Mouse (Mus musculus): ENCODE data around the gene Pde4d. TPM values are rescaled to one million over a fixed set of nuclear protein-coding genes. Genes with fewer than 3 reads are reported as not detected.

Gene Pde4d
- polyA plus RNA-seq, 1 experiment: 33.8 TPM

- 82% methylated on average over 7 of the region's 7 CpGs for WGBS
- H3K4me3 ChIP-seq (replicated peaks; ENCODE audit: insufficient read depth, low read depth, low read length): no peak overlapping the region
- TF ChIP-seq CTCF (IDR thresholded peaks at IDR 0.05; ENCODE audit: borderline replicate concordance, insufficient read depth, low read depth, low read length) (no peak), POLR2A (IDR thresholded peaks at IDR 0.05; ENCODE audit: borderline replicate concordance, insufficient read depth, low read length) (no peak)
These were observed 371.5 kb downstream of the Pde4d start for GRCm38 (mm10) chr13:108821270-108821669.

GRCm38 (mm10) chr13:108824638-108825310, 375.0 kb downstream of the Pde4d start:
- no peaks in the 10 kb centered on the region for H3K27me3 ChIP-seq (ENCODE audit: control insufficient read depth, insufficient read depth, low read length)
- TF ChIP-seq CTCF (IDR thresholded peaks at IDR 0.05; ENCODE audit: borderline replicate concordance, insufficient read depth, low read depth, low read length) (no peak), POLR2A (IDR thresholded peaks at IDR 0.05; ENCODE audit: borderline replicate concordance, insufficient read depth, low read length) (no peak)
- peak; percentile 88 to 91 for DNase-seq
- H3K4me3 ChIP-seq (replicated peaks; ENCODE audit: insufficient read depth, low read depth, low read length): no peak overlapping the region
- 13% methylated on average over 8 of the region's 8 CpGs for WGBS
- peaks cover 2% of the 10 kb centered on the region; the same call in 1 of the 2 replicates for H3K4me1 ChIP-seq (ENCODE audit: control insufficient read depth, insufficient read depth, low read length)
- H3K27ac ChIP-seq (ENCODE audit: insufficient read depth, low read length): no peak overlapping the region

More at GRCm38 (mm10) chr13:108821270-108821669, 371.5 kb downstream of the Pde4d start:
- Histone ChIP-seq H3K27ac (ENCODE audit: insufficient read depth, low read length) (no peak overlapping the region), H3K27me3 (ENCODE audit: control insufficient read depth, insufficient read depth, low read length) (no peaks in the 10 kb centered on the region), H3K4me1 (ENCODE audit: control insufficient read depth, insufficient read depth, low read length) (peaks cover 2% of the 10 kb centered on the region; the same call in 1 of the 2 replicates)
- no peak for DNase-seq

- Histone ChIP-seq H3K27ac (ENCODE audit: insufficient read depth, low read length) (no peak overlapping the region), H3K27me3 (ENCODE audit: control insufficient read depth, insufficient read depth, low read length) (no peaks in the 10 kb centered on the region), H3K4me1 (ENCODE audit: control insufficient read depth, insufficient read depth, low read length) (peaks cover 2% of the 10 kb centered on the region; the same call in 1 of the 2 replicates), H3K4me3 (replicated peaks; ENCODE audit: insufficient read depth, low read depth, low read length) (no peak overlapping the region)
- no peak for DNase-seq
- 96% methylated on average over 6 of the region's 6 CpGs for WGBS
- TF ChIP-seq POLR2A (IDR thresholded peaks at IDR 0.05; ENCODE audit: borderline replicate concordance, insufficient read depth, low read length): no peak
- no peak for TF ChIP-seq CTCF (IDR thresholded peaks at IDR 0.05; ENCODE audit: borderline replicate concordance, insufficient read depth, low read depth, low read length)
These were observed 375.8 kb downstream of the Pde4d start for GRCm38 (mm10) chr13:108825501-108825900.

- TF ChIP-seq POLR2A (IDR thresholded peaks at IDR 0.05; ENCODE audit: borderline replicate concordance, insufficient read depth, low read length): no peak
- TF ChIP-seq CTCF (IDR thresholded peaks at IDR 0.05; ENCODE audit: borderline replicate concordance, insufficient read depth, low read depth, low read length): peak; percentile 10; the same call in 1 of the 2 replicates
- DNase-seq: peak; percentile 83 to 96
- Histone ChIP-seq H3K4me3 (replicated peaks; ENCODE audit: insufficient read depth, low read depth, low read length) (no peak overlapping the region), H3K4me1 (ENCODE audit: control insufficient read depth, insufficient read depth, low read length) (peaks cover 9% of the 10 kb centered on the region; the same call in 1 of the 2 replicates), H3K27me3 (ENCODE audit: control insufficient read depth, insufficient read depth, low read length) (no peaks in the 10 kb centered on the region), H3K27ac (ENCODE audit: insufficient read depth, low read length) (no peak overlapping the region)
- 3% methylated on average over 1 of the region's 1 CpGs for WGBS
These were observed 384.4 kb downstream of the Pde4d start for GRCm38 (mm10) chr13:108834197-108834596.

- H3K4me3 ChIP-seq (replicated peaks; ENCODE audit: insufficient read depth, low read depth, low read length): no peak overlapping the region
- H3K27me3 ChIP-seq (ENCODE audit: control insufficient read depth, insufficient read depth, low read length): no peaks in the 10 kb centered on the region
- TF ChIP-seq CTCF (IDR thresholded peaks at IDR 0.05; ENCODE audit: borderline replicate concordance, insufficient read depth, low read depth, low read length): no peak
- TF ChIP-seq POLR2A (IDR thresholded peaks at IDR 0.05; ENCODE audit: borderline replicate concordance, insufficient read depth, low read length): no peak
- peak in 1 of 2 experiments; percentile 79 for DNase-seq
- H3K27ac ChIP-seq (ENCODE audit: insufficient read depth, low read length): no peak overlapping the region
- WGBS: 17% methylated on average over 3 of the region's 3 CpGs
- H3K4me1 ChIP-seq (ENCODE audit: control insufficient read depth, insufficient read depth, low read length): peaks cover 9% of the 10 kb centered on the region; the same call in 1 of the 2 replicates
These were observed 386.6 kb downstream of the Pde4d start for GRCm38 (mm10) chr13:108836314-108836713.

GRCm38 (mm10) chr13:108839142-108839541, 389.4 kb downstream of the Pde4d start:
- WGBS: 56% methylated on average over 7 of the region's 7 CpGs
- Histone ChIP-seq H3K4me1 (ENCODE audit: control insufficient read depth, insufficient read depth, low read length) (peaks cover 9% of the 10 kb centered on the region; the same call in 1 of the 2 replicates), H3K27me3 (ENCODE audit: control insufficient read depth, insufficient read depth, low read length) (no peaks in the 10 kb centered on the region), H3K27ac (ENCODE audit: insufficient read depth, low read length) (no peak overlapping the region), H3K4me3 (replicated peaks; ENCODE audit: insufficient read depth, low read depth, low read length) (no peak overlapping the region)
- no peak for TF ChIP-seq POLR2A (IDR thresholded peaks at IDR 0.05; ENCODE audit: borderline replicate concordance, insufficient read depth, low read length)
- no peak for TF ChIP-seq CTCF (IDR thresholded peaks at IDR 0.05; ENCODE audit: borderline replicate concordance, insufficient read depth, low read depth, low read length)
- DNase-seq: no peak

GRCm38 (mm10) chr13:108854090-108854489, 404.3 kb downstream of the Pde4d start:
- H3K4me3 ChIP-seq (replicated peaks; ENCODE audit: insufficient read depth, low read depth, low read length): no peak overlapping the region
- no peak overlapping the region for H3K27ac ChIP-seq (ENCODE audit: insufficient read depth, low read length)
- H3K27me3 ChIP-seq (ENCODE audit: control insufficient read depth, insufficient read depth, low read length): no peaks in the 10 kb centered on the region; the same call in 1 of the 2 replicates
- WGBS: 81% methylated on average over 5 of the region's 5 CpGs
- TF ChIP-seq CTCF (IDR thresholded peaks at IDR 0.05; ENCODE audit: borderline replicate concordance, insufficient read depth, low read depth, low read length) (no peak), POLR2A (IDR thresholded peaks at IDR 0.05; ENCODE audit: borderline replicate concordance, insufficient read depth, low read length) (no peak)
- no peak for DNase-seq
- H3K4me1 ChIP-seq (ENCODE audit: control insufficient read depth, insufficient read depth, low read length): peaks cover 5% of the 10 kb centered on the region
